Mouse (Mus musculus): ENCODE data around the gene Gm49378. TPM values are rescaled to one million over a fixed set of nuclear protein-coding genes. Genes with fewer than 3 reads are reported as not detected.
A peak's percentile ranks its signal among the peaks of the same experiment; 100 is the strongest.

Gene Gm49378
- total RNA-seq, 2 experiments from 2014 or later, result 3.0 to 3.4 TPM

DNA sequence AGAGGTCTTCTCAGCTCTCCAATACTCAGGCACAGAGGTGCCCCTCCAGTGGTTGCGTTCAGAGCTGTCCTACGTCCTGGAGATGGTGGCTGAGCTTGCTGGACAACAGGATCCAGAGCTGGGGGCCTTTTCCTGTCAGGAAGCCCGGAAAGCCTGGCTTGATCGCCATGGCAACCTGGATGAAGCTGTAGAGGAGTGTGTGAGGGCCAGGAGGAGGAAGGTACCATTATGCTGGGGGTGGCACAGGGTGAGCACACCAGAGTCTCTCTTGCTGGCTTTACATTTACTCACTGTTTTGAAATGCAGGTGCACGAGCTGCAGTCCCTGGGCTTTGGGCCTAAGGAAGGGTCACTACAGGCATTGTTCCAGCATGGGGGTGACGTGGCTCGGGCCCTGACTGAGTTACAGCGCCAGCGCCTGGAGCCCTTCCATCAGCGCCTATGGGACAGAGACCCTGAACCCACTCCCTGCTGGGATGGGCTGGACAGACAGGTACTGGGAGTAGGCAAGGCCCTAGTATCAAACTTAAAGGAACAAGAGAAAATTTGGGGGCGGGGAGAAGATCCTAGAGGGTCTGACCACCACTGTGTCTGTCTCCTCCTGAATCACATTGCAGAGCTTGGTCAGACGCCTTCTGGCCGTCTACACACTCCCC, 41.5 kb downstream of the Gm49378 start:
- no peak for DNase-seq (ENCODE audit: low spot score)
- intact Hi-C loops (cut with DNase I), result no loop called here

DNA sequence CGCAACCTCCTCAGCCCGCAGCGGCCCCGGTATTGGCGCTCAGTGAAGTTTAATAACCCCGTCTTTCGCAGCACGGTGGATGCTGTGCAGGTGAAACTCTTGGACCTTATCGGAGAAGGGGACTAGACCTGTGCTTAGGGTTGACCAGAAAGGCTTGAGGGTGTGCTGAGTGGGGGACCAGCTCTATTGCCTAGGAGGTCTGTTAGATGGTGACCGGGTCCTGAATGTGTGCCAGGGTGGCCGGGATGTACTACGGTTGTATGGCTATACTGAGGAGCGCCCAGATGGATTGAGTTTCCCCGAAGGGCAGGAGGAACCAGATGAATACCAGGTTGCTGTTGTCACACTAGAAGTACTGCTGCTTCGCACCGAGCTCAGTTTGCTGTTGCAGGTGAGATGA, 45.5 kb downstream of the Gm49378 start:
- intact Hi-C loops (cut with DNase I), result loop anchor here (1.0 kb wide), 1 partner anchor 11 kb away; the partner anchor contains the start of gene Irf9
- DNase-seq (ENCODE audit: low spot score), result no peak

DNA sequence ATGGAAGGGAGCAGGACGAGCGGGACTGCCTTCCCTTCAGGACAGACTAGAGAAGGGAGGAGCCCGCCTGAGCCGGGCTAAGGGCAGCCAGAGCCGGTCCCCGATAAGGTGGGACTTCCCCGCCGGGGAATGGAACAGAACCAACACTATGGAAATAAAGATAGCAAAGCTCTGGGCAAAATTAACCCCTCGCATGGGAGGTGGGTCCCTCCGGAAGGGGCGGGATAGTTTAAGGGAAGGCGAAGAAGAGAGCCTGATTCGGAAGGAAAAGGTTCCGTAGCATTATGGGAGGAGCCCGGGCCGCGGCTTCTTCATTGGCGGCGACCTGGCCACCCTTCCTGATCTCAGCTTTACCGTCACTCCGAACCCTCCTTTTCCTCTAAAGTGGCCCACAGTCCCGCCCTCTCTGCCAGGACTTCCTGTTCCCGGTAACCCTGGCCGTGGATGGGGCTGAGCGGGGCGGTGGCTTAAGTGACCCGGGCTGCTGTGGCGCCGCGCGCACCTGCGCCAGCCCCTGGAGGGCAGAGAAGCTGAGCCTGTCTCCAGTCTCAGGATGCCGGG, 46.3 kb downstream of the Gm49378 start, which contains the start of gene Rnf31:
Gene Rnf31 (plus strand): TSS at position 378 of the 561 bp plus-strand sequence.
- intact Hi-C loops (cut with DNase I), result loop anchor here (2.0 kb wide), 1 partner anchor 29 kb away; no protein-coding TSS in a partner anchor
- peak; percentile 95 for DNase-seq (ENCODE audit: low spot score)

DNA sequence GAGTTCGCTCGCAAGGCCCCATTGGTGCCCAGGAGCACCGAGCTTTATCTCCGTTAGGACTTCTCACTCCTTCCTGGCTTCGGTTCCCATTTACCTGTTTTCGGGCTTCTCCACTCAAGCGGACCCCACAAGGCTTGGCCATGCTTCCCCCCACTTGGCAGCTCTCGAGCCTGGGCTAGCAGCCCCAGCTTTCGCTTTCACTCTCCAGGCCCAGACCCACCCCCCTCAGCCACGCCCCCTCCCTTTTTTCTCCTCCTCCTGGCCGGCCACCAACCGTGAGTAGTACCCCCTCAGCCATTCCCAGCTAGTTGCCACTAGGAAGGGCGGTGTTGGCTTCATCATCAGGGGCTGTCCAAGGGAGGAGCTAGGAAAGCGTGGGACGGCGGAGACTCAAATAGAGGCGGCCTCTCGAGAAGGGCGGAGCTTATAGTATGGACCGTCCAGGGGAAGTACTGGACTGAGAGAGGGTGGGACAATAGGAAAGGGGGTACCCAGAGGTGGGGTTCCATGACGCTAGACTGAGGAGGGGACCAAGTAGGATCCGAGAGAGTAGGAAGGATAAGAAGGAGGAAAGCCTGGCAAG, 46.9 kb downstream of the Gm49378 start, which contains the start of gene Psme2:
Gene Psme2 (minus strand): TSS at position 366 of the 583 bp plus-strand sequence.
- DNase-seq (ENCODE audit: low spot score), result peak; percentile 96
- intact Hi-C loops (cut with DNase I), result loop anchor here (2.0 kb wide), 1 partner anchor 28 kb away; no protein-coding TSS in a partner anchor

DNA sequence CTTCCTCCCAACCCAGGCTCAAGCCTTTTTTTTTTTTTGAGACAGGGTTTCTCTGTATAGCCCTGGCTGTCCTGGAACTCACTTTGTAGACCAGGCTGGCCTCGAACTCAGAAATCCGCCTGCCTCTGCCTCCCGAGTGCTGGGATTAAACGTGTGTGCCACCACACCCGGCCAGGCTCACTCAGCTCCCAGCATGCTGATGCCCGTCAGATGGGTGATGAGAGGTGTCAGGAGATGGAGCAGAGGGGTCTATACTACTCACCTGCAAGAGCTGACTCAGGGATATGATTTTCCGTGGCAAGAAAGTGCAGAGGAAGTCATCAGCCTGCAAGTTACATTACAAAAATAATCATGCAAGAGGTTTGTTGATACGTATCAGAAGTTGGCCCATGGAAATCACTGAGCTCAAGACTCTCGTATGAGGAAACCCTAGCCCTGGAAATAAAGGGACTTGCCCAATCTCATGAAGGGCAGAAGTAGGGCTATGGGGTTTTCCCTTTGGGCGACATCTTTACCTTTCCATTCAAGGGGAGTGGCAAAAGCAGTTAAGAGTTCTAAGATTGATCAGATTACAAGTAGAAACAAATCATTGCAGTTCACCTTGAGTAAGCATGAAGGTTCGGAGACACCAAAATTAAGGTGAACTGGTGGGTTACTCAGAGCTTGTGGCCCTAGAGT, 47.8 kb downstream of the Gm49378 start:
- intact Hi-C loops (cut with DNase I), result loop anchor here (2.0 kb wide), 1 partner anchor 27 kb away; no protein-coding TSS in a partner anchor
- no peak for DNase-seq (ENCODE audit: low spot score)

DNA sequence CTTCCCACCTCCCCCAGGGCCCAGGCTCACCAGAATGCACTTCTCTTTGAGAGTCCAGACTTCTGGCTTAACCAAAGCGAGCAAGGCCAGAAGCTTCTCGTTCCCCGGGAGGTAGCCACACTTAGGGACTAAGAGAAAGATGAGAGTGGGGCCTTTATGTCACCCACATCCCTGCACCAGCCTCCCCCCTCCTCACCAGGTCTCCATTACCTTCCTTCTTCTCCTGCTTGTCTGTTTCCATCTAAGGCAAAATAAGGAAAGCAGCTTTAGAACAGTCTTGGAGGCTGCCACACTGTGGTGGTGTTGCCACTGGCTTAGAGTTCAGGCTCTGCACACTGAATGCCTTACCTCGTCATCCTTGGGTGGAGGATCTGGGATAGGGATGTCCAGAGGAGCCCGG, 48.4 kb downstream of the Gm49378 start:
- DNase-seq (ENCODE audit: low spot score), result no peak
- intact Hi-C loops (cut with DNase I), result no loop called here

DNA sequence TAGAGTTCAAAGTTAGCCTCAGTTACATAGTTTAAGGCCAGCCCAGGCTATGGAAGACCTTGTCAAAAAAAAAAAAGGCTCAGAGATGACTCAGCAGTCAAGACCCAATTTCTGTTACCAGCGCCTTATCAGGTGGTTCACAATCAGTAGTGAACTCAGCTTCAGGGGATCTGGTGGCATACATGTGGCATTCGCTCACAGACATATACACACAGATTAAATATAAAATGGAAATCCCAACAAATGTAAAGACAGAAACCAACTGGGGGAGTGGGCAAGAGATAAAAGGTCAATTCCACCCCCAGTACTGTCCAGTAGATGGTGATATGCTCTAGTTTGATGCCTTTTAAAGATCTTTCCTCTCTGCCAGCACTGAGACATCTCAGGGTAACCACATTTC, 51.5 kb downstream of the Gm49378 start:
- no peak for DNase-seq (ENCODE audit: low spot score)
- intact Hi-C loops (cut with DNase I), result no loop called here

DNA sequence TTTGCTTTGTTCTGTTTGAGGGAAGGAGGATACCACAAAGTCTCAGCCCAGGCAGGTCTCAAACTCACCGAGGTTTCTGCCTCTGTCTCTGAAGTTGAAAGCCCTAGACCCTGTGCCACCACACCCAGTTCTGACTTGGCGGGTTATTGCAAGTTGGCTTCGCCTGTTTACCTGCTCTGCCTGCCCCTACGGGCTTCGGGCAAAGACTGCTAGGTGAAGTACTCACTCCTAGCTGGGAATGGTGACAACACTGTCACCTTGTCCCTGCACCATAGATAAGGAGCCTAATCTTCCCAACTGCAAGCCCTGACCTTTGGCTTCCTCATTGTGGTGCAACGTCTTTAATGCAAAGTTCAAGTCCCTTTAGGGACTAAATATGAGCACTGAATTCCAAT, 52.1 kb downstream of the Gm49378 start:
- DNase-seq (ENCODE audit: low spot score), result no peak
- intact Hi-C loops (cut with DNase I), result no loop called here

DNA sequence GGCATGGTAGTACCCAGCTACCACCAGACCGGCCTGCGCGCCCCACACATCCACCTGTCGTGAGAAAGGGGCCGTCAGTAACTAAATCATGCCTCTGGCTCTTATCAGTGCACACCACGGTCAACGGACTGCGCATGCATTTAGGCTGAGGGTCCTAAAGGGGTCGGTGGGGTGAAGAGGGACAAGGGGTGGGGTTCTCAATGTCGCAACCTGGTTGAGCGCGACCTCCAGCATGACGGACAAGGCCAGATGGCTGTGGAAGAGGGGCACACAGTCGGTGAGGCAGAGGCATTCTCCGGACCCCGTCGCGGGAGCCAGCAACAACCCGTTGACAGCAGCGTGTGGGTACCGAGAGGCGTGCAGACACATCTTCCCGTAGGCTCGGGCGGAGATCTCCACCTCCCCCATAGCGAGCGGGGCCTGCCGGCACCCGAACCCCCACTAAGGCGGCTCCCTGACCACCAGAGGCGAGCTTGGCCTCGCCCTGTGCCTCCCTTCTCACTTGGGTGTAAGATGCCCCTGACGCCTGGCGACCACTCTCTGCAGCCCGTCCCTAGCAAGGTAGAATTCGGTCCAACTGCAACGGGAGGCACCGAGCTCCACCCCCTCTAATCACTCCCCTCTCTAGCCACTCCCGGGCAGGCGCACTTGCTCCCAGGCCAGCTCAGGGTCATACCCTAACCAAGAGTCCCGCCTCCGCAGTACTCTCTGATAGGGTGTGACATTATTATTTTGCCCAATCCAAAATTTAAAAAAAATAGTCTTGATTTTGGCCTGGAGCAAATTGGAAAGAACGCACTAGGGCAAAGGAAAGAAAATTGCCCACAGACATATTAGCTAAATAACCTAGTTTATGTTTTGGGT, 52.8 kb downstream of the Gm49378 start, which contains the start of gene Emc9:
Gene Emc9 (minus strand): TSS at position 601 of the 864 bp plus-strand sequence.
- peak; percentile 74 for DNase-seq (ENCODE audit: low spot score)
- intact Hi-C loops (cut with DNase I), result no loop called here

DNA sequence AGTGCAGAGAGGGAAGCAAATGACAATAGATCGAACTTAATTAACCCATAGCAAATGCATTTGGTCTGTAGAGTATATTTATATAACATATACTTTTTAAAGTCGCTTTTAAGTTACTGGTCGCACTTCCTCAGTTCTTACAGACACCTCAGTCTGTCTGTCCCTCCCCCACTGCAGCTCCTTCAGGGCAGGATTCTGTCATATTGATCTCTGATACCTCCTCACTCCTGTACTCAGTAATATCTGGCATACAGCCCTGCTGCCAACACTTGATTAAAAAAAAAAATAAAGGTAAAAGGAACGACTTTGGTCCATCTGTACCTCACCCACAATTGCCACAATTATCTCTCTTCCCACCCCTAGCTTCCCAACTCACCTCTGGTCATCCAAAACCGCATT, 53.4 kb downstream of the Gm49378 start:
- no peak for DNase-seq (ENCODE audit: low spot score)
- intact Hi-C loops (cut with DNase I), result no loop called here

DNA sequence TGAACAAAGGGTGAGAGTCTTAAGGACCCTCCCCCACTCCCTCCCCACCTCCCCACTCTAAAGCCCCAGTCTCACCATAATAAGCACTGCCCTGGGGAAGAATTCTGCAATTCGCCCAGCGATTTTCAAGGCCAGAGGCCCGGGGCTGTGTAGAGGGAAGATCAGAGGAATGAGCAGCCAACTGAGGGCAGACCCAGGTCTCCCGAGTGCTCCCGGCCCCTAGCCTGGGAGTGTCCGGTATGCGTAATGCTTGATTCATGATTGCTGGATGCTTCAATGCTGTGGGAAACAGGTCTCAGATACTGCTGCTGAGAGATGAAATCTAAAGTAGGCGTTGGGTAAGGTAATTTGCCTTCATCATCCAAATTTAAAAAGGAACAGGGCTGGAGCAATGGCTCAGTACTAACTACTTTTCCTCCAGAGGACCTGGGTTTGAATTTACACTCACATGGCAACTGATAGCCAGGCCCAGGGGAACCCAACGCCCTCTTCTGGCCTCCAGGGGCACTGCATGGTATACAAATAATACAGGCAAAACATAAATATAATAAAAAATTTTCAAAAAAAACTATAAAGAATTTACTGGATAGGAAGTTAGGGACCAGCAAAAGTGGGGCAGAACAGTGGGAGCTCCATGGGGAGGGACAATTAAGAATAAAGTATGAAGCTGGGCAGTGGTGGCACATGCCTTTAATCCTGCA, 55.6 kb downstream of the Gm49378 start:
- no peak for DNase-seq (ENCODE audit: low spot score)
- intact Hi-C loops (cut with DNase I), result no loop called here

DNA sequence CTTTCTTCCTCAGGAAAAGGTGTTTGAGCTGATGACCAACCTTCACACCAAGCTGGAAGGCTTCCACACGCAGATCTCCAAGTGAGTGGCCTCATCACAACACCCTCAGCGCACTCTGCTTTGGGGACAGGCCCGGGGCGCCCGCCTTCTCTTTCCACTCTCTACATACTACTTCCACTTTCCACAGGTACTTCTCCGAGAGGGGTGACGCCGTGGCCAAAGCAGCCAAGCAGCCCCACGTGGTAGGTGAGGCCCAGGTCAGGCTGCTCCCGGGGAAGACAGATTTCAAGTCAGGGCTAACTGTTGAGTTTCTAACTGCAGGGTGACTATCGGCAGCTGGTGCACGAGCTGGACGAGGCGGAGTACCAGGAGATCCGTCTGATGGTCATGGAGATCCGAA, 57.0 kb downstream of the Gm49378 start:
- DNase-seq (ENCODE audit: low spot score), result no peak
- intact Hi-C loops (cut with DNase I), result no loop called here

DNA sequence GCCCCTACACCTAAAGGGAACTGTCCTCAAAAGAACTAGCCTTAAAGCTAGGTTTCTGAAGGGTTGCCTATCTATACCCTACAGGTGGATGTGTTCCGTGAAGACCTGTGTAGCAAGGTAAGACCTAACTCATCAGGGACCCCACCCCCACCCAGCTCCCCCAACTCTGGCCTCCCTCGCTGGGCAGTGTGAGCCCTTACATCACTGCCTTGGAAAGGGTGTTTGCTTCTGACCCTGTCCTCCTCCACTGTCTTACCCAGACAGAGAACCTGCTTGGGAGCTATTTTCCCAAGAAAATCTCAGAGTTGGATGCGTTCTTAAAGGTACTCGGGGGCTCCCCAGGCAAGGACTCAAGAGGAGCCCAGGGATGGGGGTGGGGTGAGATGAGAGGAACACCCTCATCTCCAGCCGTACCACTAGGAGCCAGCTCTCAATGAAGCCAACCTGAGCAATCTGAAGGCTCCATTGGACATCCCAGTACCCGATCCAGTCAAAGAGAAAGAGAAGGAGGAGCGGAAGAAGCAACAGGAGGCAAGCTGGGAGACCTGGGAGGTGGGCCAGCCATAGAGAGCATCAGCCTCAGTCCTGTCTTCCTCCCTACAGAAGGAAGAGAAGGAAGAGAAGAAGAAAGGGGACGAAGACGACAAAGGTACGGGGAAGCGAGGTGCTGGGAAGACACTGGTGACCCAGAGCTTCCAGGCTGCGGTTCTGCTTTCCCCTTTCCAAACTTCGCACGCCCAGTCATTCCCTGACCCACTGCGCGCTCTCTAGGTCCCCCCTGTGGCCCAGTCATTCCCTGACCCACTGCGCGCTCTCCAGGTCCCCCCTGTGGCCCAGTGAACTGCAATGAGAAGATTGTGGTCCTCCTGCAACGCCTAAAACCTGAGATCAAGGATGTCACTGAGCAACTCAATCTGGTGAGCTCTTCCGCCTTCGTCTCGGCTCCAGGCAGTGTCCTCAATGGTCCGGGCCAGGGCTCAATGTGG, 57.9 kb downstream of the Gm49378 start:
- no peak for DNase-seq (ENCODE audit: low spot score)
- intact Hi-C loops (cut with DNase I), result no loop called here

Other genes starting within 250 kb of the Gm49378 start
- gene Dhrs4, start 159.1 kb downstream of the Gm49378 start, total RNA-seq (2021), result 100 to 1,000 TPM in 1 of 2 experiments, 10 to 100 TPM in 1; 99.7 to 119 TPM
- gene Carmil3, start 147.2 kb downstream of the Gm49378 start, total RNA-seq (2021), result 1 to 10 TPM; 2.3 to 2.4 TPM
- gene Cpne6, start 127.5 kb downstream of the Gm49378 start, total RNA-seq (2021), result not detected
- under 1 TPM in 1 of 2 experiments, not detected in 1; 0.18 TPM for gene Nrl, start 112.9 kb downstream of the Gm49378 start, total RNA-seq (2021)
- gene Pck2, start 97.6 kb downstream of the Gm49378 start, total RNA-seq (2021), result 10 to 100 TPM; 11.7 to 14.3 TPM
- 100 to 1,000 TPM; 129 to 130 TPM for gene Dcaf11, start 77.9 kb downstream of the Gm49378 start, total RNA-seq (2021)
- under 1 TPM in 1 of 2 experiments, not detected in 1; 0.83 TPM for gene A730061H03Rik, start 77.5 kb downstream of the Gm49378 start, total RNA-seq (2021)
- 100 to 1,000 TPM; 192 to 214 TPM for gene Fitm1, start 62.3 kb downstream of the Gm49378 start, total RNA-seq (2021)
- gene Psme1, start 59.8 kb downstream of the Gm49378 start, total RNA-seq (2021), result 100 to 1,000 TPM; 249 to 283 TPM
- gene Emc9, start 52.6 kb downstream of the Gm49378 start, total RNA-seq (2021), result 10 to 100 TPM; 56.0 to 58.1 TPM
- gene Psme2, start 46.8 kb downstream of the Gm49378 start, total RNA-seq (2021), result 100 to 1,000 TPM in 1 of 2 experiments, 10 to 100 TPM in 1; 93.4 to 101 TPM
- 10 to 100 TPM; 25.7 to 31.3 TPM for gene Rnf31, start 46.2 kb downstream of the Gm49378 start, total RNA-seq (2021)
- gene Irf9, start 34.3 kb downstream of the Gm49378 start, total RNA-seq (2021), result 10 to 100 TPM; 10.1 to 11.8 TPM
- under 1 TPM; 0.23 to 0.36 TPM for gene Rec8, start 19.9 kb downstream of the Gm49378 start, total RNA-seq (2021)
- 10 to 100 TPM; 51.1 to 57.0 TPM for gene Ipo4, start 1.9 kb downstream of the Gm49378 start, total RNA-seq (2021)
- 10 to 100 TPM; 39.0 to 43.8 TPM for gene Tm9sf1, start 5.9 kb upstream of the Gm49378 start, total RNA-seq (2021)
- gene Tssk4, start 12.3 kb upstream of the Gm49378 start, total RNA-seq (2021), result under 1 TPM; 0.56 to 0.60 TPM
- gene Mdp1, start 22.6 kb upstream of the Gm49378 start, total RNA-seq (2021), result 10 to 100 TPM; 53.0 to 53.4 TPM
- gene Gmpr2, start 34.0 kb upstream of the Gm49378 start, total RNA-seq (2021), result 10 to 100 TPM in 1 of 2 experiments, 1 to 10 TPM in 1; 8.9 to 11.2 TPM
- gene Nedd8, start 34.2 kb upstream of the Gm49378 start, total RNA-seq (2021), result 100 to 1,000 TPM; 252 to 263 TPM
- 10 to 100 TPM; 10.0 to 10.7 TPM for gene Tinf2, start 43.9 kb upstream of the Gm49378 start, total RNA-seq (2021)
- gene Tgm1, start 76.0 kb upstream of the Gm49378 start, total RNA-seq (2021), result under 1 TPM; 0.18 to 0.36 TPM
- gene Rabggta, start 84.4 kb upstream of the Gm49378 start, total RNA-seq (2021), result 10 to 100 TPM; 13.0 to 13.4 TPM
- 10 to 100 TPM; 43.7 to 47.0 TPM for gene Dhrs1, start 107.8 kb upstream of the Gm49378 start, total RNA-seq (2021)
- 10 to 100 TPM in 1 of 2 experiments, 1 to 10 TPM in 1; 7.8 to 11.1 TPM for gene Nop9, start 107.8 kb upstream of the Gm49378 start, total RNA-seq (2021)
- under 1 TPM; 0.56 to 0.83 TPM for gene Cideb, start 120.6 kb upstream of the Gm49378 start, total RNA-seq (2021)
- gene Ltb4r2, start 123.5 kb upstream of the Gm49378 start, total RNA-seq (2021), result under 1 TPM; 0.06 to 0.13 TPM
- under 1 TPM in 1 of 2 experiments, not detected in 1; 0.18 TPM for gene Ltb4r1, start 128.1 kb upstream of the Gm49378 start, total RNA-seq (2021)
- 10 to 100 TPM; 18.2 to 23.8 TPM for gene Adcy4, start 146.2 kb upstream of the Gm49378 start, total RNA-seq (2021)
- gene Ripk3, start 151.0 kb upstream of the Gm49378 start, total RNA-seq (2021), result 1 to 10 TPM; 2.3 to 3.4 TPM
- gene Nfatc4, start 185.2 kb upstream of the Gm49378 start, total RNA-seq (2021), result 1 to 10 TPM; 3.9 to 5.5 TPM
- 1 to 10 TPM; 8.2 to 9.7 TPM for gene Nynrin, start 216.1 kb upstream of the Gm49378 start, total RNA-seq (2021)
- gene Cbln3, start 246.5 kb upstream of the Gm49378 start, total RNA-seq (2021), result under 1 TPM in 1 of 2 experiments, not detected in 1; 0.14 TPM
- 10 to 100 TPM; 11.6 to 13.5 TPM for gene Khnyn, start 247.1 kb upstream of the Gm49378 start, total RNA-seq (2021)